Mouse (Mus musculus): ENCODE measurements around the gene Sbk2.

The Sbk2 gene

GRCm38 (mm10) chr7:4920976-4921823, 43.0 kb downstream of the Sbk2 start:
- no peak for DNase-seq

- DNase-seq = no peak
Measured at GRCm38 (mm10) chr7:4920496-4920895, 43.7 kb downstream of the Sbk2 start.

GRCm38 (mm10) chr7:4919971-4920370, 44.2 kb downstream of the Sbk2 start:
- no peak for DNase-seq

- no peak for DNase-seq
Measured at GRCm38 (mm10) chr7:4919096-4919495, 45.1 kb downstream of the Sbk2 start.

- DNase-seq = no peak
Measured at GRCm38 (mm10) chr7:4918681-4919080, 45.5 kb downstream of the Sbk2 start.

GRCm38 (mm10) chr7:4917494-4917893, 46.7 kb downstream of the Sbk2 start:
- DNase-seq = no peak

- DNase-seq = no peak
Measured at GRCm38 (mm10) chr7:4915669-4916416, 48.4 kb downstream of the Sbk2 start.

- peak; percentile 97 for DNase-seq
Measured at GRCm38 (mm10) chr7:4915007-4915665, 49.1 kb downstream of the Sbk2 start, which contains the start of gene Zfp628. Zfp628 (plus strand) TSS chr7:4915217.

GRCm38 (mm10) chr7:4912248-4912647, 52.0 kb downstream of the Sbk2 start:
- no peak for DNase-seq

- DNase-seq = peak; percentile 58
Measured at GRCm38 (mm10) chr7:4911561-4911960, 52.6 kb downstream of the Sbk2 start.

GRCm38 (mm10) chr7:4906466-4906950, 57.7 kb downstream of the Sbk2 start, which contains the start of gene Gm36210:
Gm36210 (minus strand) TSS chr7:4906516.
- DNase-seq = no peak

GRCm38 (mm10) chr7:4902404-4902803, 61.8 kb downstream of the Sbk2 start:
- no peak for DNase-seq

GRCm38 (mm10) chr7:4901171-4901570, 63.0 kb downstream of the Sbk2 start:
- no peak for DNase-seq

- no peak for DNase-seq
Measured at GRCm38 (mm10) chr7:4900523-4900851, 63.7 kb downstream of the Sbk2 start.

GRCm38 (mm10) chr7:4899649-4900522, 64.3 kb downstream of the Sbk2 start:
- no peak for DNase-seq

GRCm38 (mm10) chr7:4898851-4899648, 65.2 kb downstream of the Sbk2 start:
- no peak for DNase-seq

GRCm38 (mm10) chr7:4895186-4895585, 69.0 kb downstream of the Sbk2 start:
- no peak for DNase-seq
